Mouse (Mus musculus) bone marrow macrophage, adult 2 months (primary cell): ENCODE results near the gene Irgq.
"Not testable (repeated sequence)": the region's sequence is repeated elsewhere in the genome, so short reads cannot be mapped to it uniquely, and the experiment has no call there.

Experiments
- CTCF ChIP-seq: IDR thresholded peaks from 2 replicates; pipeline ENCODE4 v1.5.1; 2012; ENCODE audit warnings: low read depth, mild to moderate bottlenecking, low read length, moderate library complexity
- POLR2A ChIP-seq: IDR thresholded peaks from 2 replicates; pipeline ENCODE4 v1.6.1; 2012; ENCODE audit warnings: mild to moderate bottlenecking, low read depth, low read length, borderline replicate concordance

DNA sequence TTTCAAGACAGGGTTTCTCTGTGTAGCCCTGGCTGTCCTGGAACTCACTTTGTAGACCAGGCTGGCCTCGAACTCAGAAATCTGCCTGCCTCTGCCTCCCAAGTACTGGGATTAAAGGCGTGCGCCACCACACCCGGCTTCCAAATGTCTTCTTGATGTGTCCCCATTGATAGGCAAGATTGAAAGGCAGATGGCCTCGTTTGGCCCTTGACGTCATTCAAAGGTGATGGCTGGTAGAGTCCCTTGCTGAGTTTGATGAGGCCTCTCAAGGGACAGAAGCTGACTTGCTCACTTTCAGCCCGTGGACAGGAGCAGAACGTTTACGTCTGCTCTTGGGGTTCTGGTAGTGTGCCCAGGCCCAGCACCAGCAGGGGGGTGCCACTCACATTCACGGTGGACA, 10.4 kb upstream of the Irgq start:
- TF ChIP-seq POLR2A, CTCF: not testable (repeated sequence)
